Mouse (Mus musculus): ENCODE measurements at regions not wholly inside any gene's neighbourhood (a gene's known extent, or its start where the extent isn't known, plus 50 kb on each side); places are given as distances from the start of the nearest gene placed in this dataset.

GRCm38 (mm10) chr2:74076774-74077173, 165.6 kb upstream of the Atp5g3 start:
- Histone ChIP-seq H3K36me3 (ENCODE audit: insufficient read depth) (no peaks in the 10 kb centered on the region), H3K9me3 (ENCODE audit: low read depth, low read length) (no peaks in the 10 kb centered on the region), H3K4me3 (ENCODE audit: low read depth, low read length) (no peak overlapping the region), H3K4me2 (no peak overlapping the region), H3K27me3 (ENCODE audit: insufficient read depth, low read length) (no peaks in the 10 kb centered on the region), H3K4me1 (ENCODE audit: insufficient read depth) (no peaks in the 10 kb centered on the region), H3K27ac (ENCODE audit: low read depth) (no peak overlapping the region), H3K9ac (no peak overlapping the region)
- no peak for ATAC-seq (ENCODE audit: insufficient read depth)
- no peak for TF ChIP-seq CTCF (IDR thresholded peaks at IDR 0.05; ENCODE audit: low read depth)
- no peak for DNase-seq
- WGBS: 51% methylated on average over 4 of the region's 4 CpGs

GRCm38 (mm10) chr2:74075566-74075965, 164.4 kb upstream of the Atp5g3 start:
- H3K4me2 ChIP-seq: no peak overlapping the region
- no peak for DNase-seq
- H3K9me3 ChIP-seq (ENCODE audit: low read depth, low read length): no peaks in the 10 kb centered on the region
- H3K36me3 ChIP-seq (ENCODE audit: insufficient read depth): no peaks in the 10 kb centered on the region
- TF ChIP-seq CTCF (IDR thresholded peaks at IDR 0.05; ENCODE audit: low read depth): no peak
- ATAC-seq (ENCODE audit: insufficient read depth): no peak
- H3K27me3 ChIP-seq (ENCODE audit: insufficient read depth, low read length): no peaks in the 10 kb centered on the region
- H3K4me1 ChIP-seq (ENCODE audit: insufficient read depth): no peaks in the 10 kb centered on the region
- H3K27ac ChIP-seq (ENCODE audit: low read depth): no peak overlapping the region
- H3K4me3 ChIP-seq (ENCODE audit: low read depth, low read length): no peak overlapping the region
- 83% methylated on average over 1 of the region's 1 CpGs for WGBS
- H3K9ac ChIP-seq: no peak overlapping the region

- H3K9me3 ChIP-seq (ENCODE audit: low read depth, low read length): no peaks in the 10 kb centered on the region
- H3K27ac ChIP-seq (ENCODE audit: low read depth): no peak overlapping the region
Measured at GRCm38 (mm10) chr2:74073396-74073795, 162.3 kb upstream of the Atp5g3 start.

GRCm38 (mm10) chr2:74066652-74067051, 155.5 kb upstream of the Atp5g3 start:
- TF ChIP-seq CTCF (IDR thresholded peaks at IDR 0.05; ENCODE audit: low read depth): peak; percentile 95
- WGBS: 5% methylated on average over 11 of the region's 11 CpGs
- ATAC-seq (ENCODE audit: insufficient read depth): peak; percentile 74; the same call in 1 of the 2 replicates
- H3K36me3 ChIP-seq (ENCODE audit: insufficient read depth): no peaks in the 10 kb centered on the region
- H3K9me3 ChIP-seq (ENCODE audit: low read depth, low read length): no peaks in the 10 kb centered on the region
- H3K27me3 ChIP-seq (ENCODE audit: insufficient read depth, low read length): no peaks in the 10 kb centered on the region
- no peak overlapping the region for H3K4me3 ChIP-seq (ENCODE audit: low read depth, low read length)
- no peak overlapping the region for H3K27ac ChIP-seq (ENCODE audit: low read depth)
- no peak overlapping the region for H3K9ac ChIP-seq
- H3K4me1 ChIP-seq (ENCODE audit: insufficient read depth): no peaks in the 10 kb centered on the region
- H3K4me2 ChIP-seq: peak overlapping the region; percentile 45; the same call in 1 of the 2 replicates
- DNase-seq: peak; percentile 92

More at GRCm38 (mm10) chr2:74073396-74073795, 162.3 kb upstream of the Atp5g3 start:
- ATAC-seq (ENCODE audit: insufficient read depth) (no peak), DNase-seq (no peak)
- H3K27me3 ChIP-seq (ENCODE audit: insufficient read depth, low read length): no peaks in the 10 kb centered on the region
- H3K4me2 ChIP-seq: no peak overlapping the region
- H3K9ac ChIP-seq: no peak overlapping the region
- 91% methylated on average over 1 of the region's 1 CpGs for WGBS
- no peaks in the 10 kb centered on the region for H3K4me1 ChIP-seq (ENCODE audit: insufficient read depth)
- no peaks in the 10 kb centered on the region for H3K36me3 ChIP-seq (ENCODE audit: insufficient read depth)
- no peak overlapping the region for H3K4me3 ChIP-seq (ENCODE audit: low read depth, low read length)
- TF ChIP-seq CTCF (IDR thresholded peaks at IDR 0.05; ENCODE audit: low read depth): no peak

GRCm38 (mm10) chr2:74064369-74064768, 153.2 kb upstream of the Atp5g3 start:
- TF ChIP-seq CTCF (IDR thresholded peaks at IDR 0.05; ENCODE audit: low read depth): no peak
- no peak for DNase-seq
- no peaks in the 10 kb centered on the region for H3K9me3 ChIP-seq (ENCODE audit: low read depth, low read length)
- no peak overlapping the region for H3K27ac ChIP-seq (ENCODE audit: low read depth)
- H3K4me1 ChIP-seq (ENCODE audit: insufficient read depth): no peaks in the 10 kb centered on the region
- no peak overlapping the region for H3K4me2 ChIP-seq
- no peak overlapping the region for H3K9ac ChIP-seq
- H3K27me3 ChIP-seq (ENCODE audit: insufficient read depth, low read length): no peaks in the 10 kb centered on the region
- no peak for ATAC-seq (ENCODE audit: insufficient read depth)
- WGBS: 70% methylated on average over 9 of the region's 9 CpGs
- no peaks in the 10 kb centered on the region for H3K36me3 ChIP-seq (ENCODE audit: insufficient read depth)
- H3K4me3 ChIP-seq (ENCODE audit: low read depth, low read length): no peak overlapping the region

- H3K4me1 ChIP-seq (ENCODE audit: insufficient read depth): no peaks in the 10 kb centered on the region
- H3K9me3 ChIP-seq (ENCODE audit: low read depth, low read length): no peaks in the 10 kb centered on the region
- 67% methylated on average over 15 of the region's 15 CpGs for WGBS
- DNase-seq (peak; percentile 48), ATAC-seq (ENCODE audit: insufficient read depth) (no peak)
- no peak overlapping the region for H3K4me2 ChIP-seq
- H3K27me3 ChIP-seq (ENCODE audit: insufficient read depth, low read length): no peaks in the 10 kb centered on the region
- no peak overlapping the region for H3K27ac ChIP-seq (ENCODE audit: low read depth)
- TF ChIP-seq CTCF (IDR thresholded peaks at IDR 0.05; ENCODE audit: low read depth): no peak
- no peak overlapping the region for H3K4me3 ChIP-seq (ENCODE audit: low read depth, low read length)
- no peak overlapping the region for H3K9ac ChIP-seq
- H3K36me3 ChIP-seq (ENCODE audit: insufficient read depth): no peaks in the 10 kb centered on the region
Measured at GRCm38 (mm10) chr2:74063777-74064176, 152.7 kb upstream of the Atp5g3 start.

- Histone ChIP-seq H3K27me3 (ENCODE audit: insufficient read depth, low read length) (no peaks in the 10 kb centered on the region), H3K4me2 (no peak overlapping the region), H3K4me3 (ENCODE audit: low read depth, low read length) (no peak overlapping the region), H3K27ac (ENCODE audit: low read depth) (no peak overlapping the region), H3K36me3 (ENCODE audit: insufficient read depth) (no peaks in the 10 kb centered on the region), H3K9ac (no peak overlapping the region), H3K4me1 (ENCODE audit: insufficient read depth) (no peaks in the 10 kb centered on the region), H3K9me3 (ENCODE audit: low read depth, low read length) (no peaks in the 10 kb centered on the region)
- 49% methylated on average over 4 of the region's 4 CpGs for WGBS
- DNase-seq (no peak), ATAC-seq (ENCODE audit: insufficient read depth) (no peak)
- TF ChIP-seq CTCF (IDR thresholded peaks at IDR 0.05; ENCODE audit: low read depth): no peak
Measured at GRCm38 (mm10) chr2:74063302-74063701, 152.2 kb upstream of the Atp5g3 start.

GRCm38 (mm10) chr2:74042430-74042829, 131.3 kb upstream of the Atp5g3 start:
- Histone ChIP-seq H3K9ac (no peak overlapping the region), H3K4me2 (no peak overlapping the region), H3K36me3 (ENCODE audit: insufficient read depth) (no peaks in the 10 kb centered on the region), H3K4me3 (ENCODE audit: low read depth, low read length) (no peak overlapping the region), H3K27me3 (ENCODE audit: insufficient read depth, low read length) (no peaks in the 10 kb centered on the region), H3K4me1 (ENCODE audit: insufficient read depth) (no peaks in the 10 kb centered on the region), H3K27ac (ENCODE audit: low read depth) (no peak overlapping the region), H3K9me3 (ENCODE audit: low read depth, low read length) (no peaks in the 10 kb centered on the region)
- TF ChIP-seq CTCF (IDR thresholded peaks at IDR 0.05; ENCODE audit: low read depth): peak; percentile 27; the same call in 1 of the 2 replicates
- no peak for DNase-seq
- WGBS: 76% methylated on average over 6 of the region's 6 CpGs
- no peak for ATAC-seq (ENCODE audit: insufficient read depth)

Data from lung, embryonic 14.5 days (tissue).